Mouse (Mus musculus) heart, embryonic 10.5 days (tissue): ENCODE measurements around the gene Chchd10. TPM values are rescaled to one million over a fixed set of nuclear protein-coding genes. Genes with fewer than 3 reads are reported as not detected.

ENCODE experiments used
- DNase-seq: peaks from one replicate; pipeline ENCODE4 v3.0.0-alpha.2; 2017; ENCODE audit warnings: low spot score
- H3K27ac ChIP-seq: fragments of 300-500 bp; sonication (generic); 2 replicates; pipeline ENCODE4 v1.5.1; 2016; ENCODE audit warnings: mild to moderate bottlenecking
- H3K27me3 ChIP-seq: fragments of 300-500 bp; sonication (generic); 2 replicates; pipeline ENCODE4 v1.6.1; 2016; ENCODE audit warnings: mild to moderate bottlenecking; ENCODE audit not compliant: poor library complexity, insufficient read depth, severe bottlenecking
- H3K36me3 ChIP-seq: fragments of 300-500 bp; sonication (generic); 2 replicates; pipeline ENCODE4 v1.6.1; 2016; ENCODE audit warnings: mild to moderate bottlenecking, moderate library complexity
- H3K4me1 ChIP-seq: fragments of 300-500 bp; sonication (generic); 2 replicates; pipeline ENCODE4 v1.6.1; 2016; ENCODE audit warnings: mild to moderate bottlenecking
- H3K4me3 ChIP-seq: fragments of 300-500 bp; sonication (generic); 2 replicates; pipeline ENCODE4 v1.5.1; 2016; ENCODE audit warnings: mild to moderate bottlenecking, moderate library complexity
- H3K9me3 ChIP-seq: fragments of 300-500 bp; sonication (generic); 2 replicates; pipeline ENCODE4 v1.6.1; 2016; ENCODE audit warnings: mild to moderate bottlenecking, moderate library complexity
- WGBS: fragments of 180-500 bp; shearing (Covaris S2); methylation state at CpG from one replicate; pipeline ENCODE4 v1.1.7; 2016; 5-methylcytosine and 5-hydroxymethylcytosine counted together
- polyA plus RNA-seq: library from polyadenylated mRNA; unstranded; fragments of >200 nt; fragmentation: Nextera tagmentation; extraction: Ambion mirVana; gene quantifications from 2 replicates; pipeline ENCODE4 v1.2.1, GENCODE M21; 2016

Gene Chchd10
- polyA plus RNA-seq, 1 experiment from 2014 or later: 333 TPM

DNA sequence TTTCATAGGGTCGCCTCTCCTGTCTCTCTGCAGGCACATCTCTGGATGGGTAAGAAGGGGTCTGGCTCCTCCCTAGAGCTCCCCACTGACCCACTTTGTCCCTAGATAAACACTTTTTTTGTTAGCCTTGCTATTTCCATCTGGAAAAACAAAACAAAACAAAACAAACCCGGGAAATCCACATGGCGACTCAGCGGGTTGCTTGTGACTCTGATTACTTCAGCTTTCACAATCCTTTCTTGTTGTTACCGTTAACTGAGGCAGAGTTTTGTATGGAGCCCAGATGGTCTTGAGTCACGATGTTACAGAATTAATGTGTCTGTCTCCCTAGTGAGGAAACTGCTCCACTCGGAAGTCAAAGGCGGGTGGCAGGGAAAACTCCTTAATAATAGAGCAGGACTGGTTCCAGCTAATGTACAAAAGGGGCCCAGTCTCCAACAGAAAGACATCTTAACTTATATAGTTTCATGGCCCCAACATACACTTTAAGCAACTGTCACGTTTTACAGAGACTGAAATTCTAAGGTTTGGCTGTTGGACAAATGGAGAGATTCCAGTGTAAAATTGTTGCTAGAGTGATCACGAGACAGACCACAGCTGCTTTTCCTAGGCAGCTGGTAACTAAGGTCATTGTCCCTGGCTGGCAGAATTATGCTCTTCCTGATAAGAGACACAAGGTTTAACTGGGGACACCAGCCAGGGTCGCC lies 11.3 kb downstream of the Chchd10 start:
- Histone ChIP-seq H3K4me3 (no peak overlapping the region), H3K9me3 (no peaks in the 10 kb centered on the region), H3K27ac (no peak overlapping the region), H3K27me3 (peaks cover 4% of the 10 kb centered on the region), H3K4me1 (peaks cover 16% of the 10 kb centered on the region; the same call in 1 of the 2 replicates), H3K36me3 (no peaks in the 10 kb centered on the region)
- DNase-seq: no peak
- 34% methylated on average over 11 of the region's 11 CpGs for WGBS

DNA sequence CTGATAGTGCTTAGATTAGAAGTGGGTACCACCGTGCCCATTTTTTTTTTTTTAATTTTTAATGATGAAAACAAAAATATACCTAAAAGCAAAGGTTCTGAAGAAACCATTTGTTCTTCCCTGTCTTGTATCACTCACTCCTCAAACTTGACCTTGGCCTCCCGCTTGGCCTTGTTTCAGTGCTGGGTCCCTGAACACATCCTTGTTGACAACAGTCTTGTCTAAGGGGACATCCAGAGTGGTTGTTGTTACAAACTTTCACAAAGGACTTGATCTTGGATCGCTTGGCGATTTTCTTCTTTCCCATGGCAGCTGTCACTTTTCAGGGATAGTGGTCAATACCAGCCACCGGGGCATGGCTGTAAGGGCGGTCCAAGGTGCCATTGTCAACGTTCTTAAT lies 12.3 kb downstream of the Chchd10 start:
- Histone ChIP-seq H3K4me3 (no peak overlapping the region), H3K27ac (no peak overlapping the region), H3K27me3 (peaks cover 14% of the 10 kb centered on the region), H3K36me3 (no peaks in the 10 kb centered on the region), H3K9me3 (no peaks in the 10 kb centered on the region), H3K4me1 (0 out of 2 replicates have a peak, but pooled peaks cover 6% of the 10 kb centered on the region)
- DNase-seq: no peak
- 88% methylated on average over 7 of the region's 7 CpGs for WGBS

DNA sequence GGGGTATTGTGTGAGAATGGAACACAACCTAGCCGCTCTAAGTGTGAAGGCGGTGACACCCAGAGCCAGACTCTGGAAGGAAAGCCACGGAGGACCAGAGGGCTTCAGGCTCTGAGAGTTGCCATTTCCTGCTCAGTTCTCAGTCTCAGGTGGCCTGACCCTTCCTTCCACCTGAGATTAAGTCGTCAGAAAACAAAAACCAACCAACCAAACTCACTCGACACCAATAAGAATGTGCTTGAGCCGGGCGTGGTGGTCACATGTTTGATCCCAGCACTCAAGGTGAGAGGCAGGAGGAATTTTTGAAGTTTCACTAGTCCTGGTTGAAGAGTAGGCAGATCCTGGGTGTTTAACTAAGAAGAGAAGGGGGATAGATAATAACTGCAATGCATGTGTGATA lies 13.0 kb downstream of the Chchd10 start:
- Histone ChIP-seq H3K27ac (no peak overlapping the region), H3K4me3 (no peak overlapping the region), H3K4me1 (peaks cover 6% of the 10 kb centered on the region), H3K9me3 (no peaks in the 10 kb centered on the region), H3K27me3 (peaks cover 19% of the 10 kb centered on the region), H3K36me3 (no peaks in the 10 kb centered on the region)
- no peak for DNase-seq
- WGBS: 78% methylated on average over 7 of the region's 7 CpGs

DNA sequence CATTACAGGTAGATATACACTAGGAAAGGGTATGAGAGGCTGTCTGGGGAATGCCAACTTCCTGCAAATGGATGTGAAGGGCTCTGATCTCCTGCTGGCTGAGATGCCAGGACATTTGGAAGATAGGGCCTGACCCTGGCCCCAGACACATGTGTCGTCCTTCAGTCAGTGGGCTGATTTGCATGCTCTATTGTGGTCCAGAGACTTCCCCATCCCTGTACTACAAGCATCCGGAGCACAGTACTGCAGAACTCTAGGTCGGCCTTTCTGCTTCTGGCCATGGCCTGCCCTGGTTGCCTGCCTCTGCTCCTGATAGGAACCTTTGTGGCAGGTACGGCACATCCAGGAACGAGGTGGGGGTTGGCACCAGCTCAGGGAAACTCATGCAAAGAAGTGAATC lies 15.1 kb downstream of the Chchd10 start:
- no peak overlapping the region for H3K27ac ChIP-seq
- no peak for DNase-seq

DNA sequence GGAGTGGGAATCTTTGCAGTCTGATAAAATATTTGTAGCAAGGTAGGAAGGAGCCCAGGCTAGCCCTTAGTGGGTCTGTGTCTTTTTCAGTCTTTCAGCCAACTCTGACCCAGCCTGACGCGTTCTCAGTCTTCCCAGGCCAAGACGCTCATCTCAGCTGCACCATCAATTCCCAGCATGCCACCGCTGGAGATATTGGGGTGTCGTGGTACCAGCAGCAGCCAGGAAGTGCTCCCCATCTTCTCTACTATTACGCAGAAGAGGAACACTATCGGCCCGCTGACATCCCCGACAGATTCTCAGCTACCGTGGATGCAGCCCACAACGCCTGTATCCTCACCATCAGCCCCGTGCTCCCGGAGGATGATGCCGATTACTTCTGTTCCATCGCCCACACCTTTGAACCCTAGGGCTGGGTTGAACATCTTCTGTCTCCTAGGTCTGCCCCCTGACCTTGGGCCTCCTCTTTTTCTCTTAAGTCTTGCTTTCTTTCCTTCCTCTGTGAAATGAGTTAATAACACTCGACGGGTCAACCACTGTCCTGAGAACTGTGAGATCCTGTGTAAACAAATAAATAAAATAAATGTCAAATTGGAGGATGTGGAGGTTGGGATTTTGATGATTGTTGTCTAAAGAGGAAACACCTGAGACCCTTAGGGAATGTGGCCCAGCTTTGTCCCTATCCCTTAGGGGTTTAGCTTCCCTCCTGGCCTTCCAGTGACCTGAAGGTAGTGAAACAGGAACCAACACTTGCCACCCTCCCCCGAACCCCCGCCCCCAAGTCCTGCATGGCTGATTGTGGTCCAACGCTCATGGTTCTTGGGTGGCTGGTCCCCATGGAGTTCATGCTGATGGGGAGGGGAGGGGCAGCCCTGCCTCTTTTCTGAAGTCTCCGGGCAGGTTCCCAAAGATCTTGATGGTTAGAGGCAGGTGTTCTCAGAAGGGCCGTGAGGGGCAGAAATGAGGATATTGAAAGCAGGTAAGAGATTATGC lies 16.4 kb downstream of the Chchd10 start:
- Histone ChIP-seq H3K4me3 (no peak overlapping the region), H3K27ac (no peak overlapping the region), H3K36me3 (no peaks in the 10 kb centered on the region), H3K4me1 (peaks cover 14% of the 10 kb centered on the region), H3K27me3 (peaks cover 28% of the 10 kb centered on the region), H3K9me3 (no peaks in the 10 kb centered on the region)
- 76% methylated on average over 22 of the region's 22 CpGs for WGBS
- no peak for DNase-seq

More for the DNA sequence above, 15.1 kb downstream of the Chchd10 start:
- H3K4me1 ChIP-seq: peaks cover 11% of the 10 kb centered on the region
- no peak overlapping the region for H3K4me3 ChIP-seq
- WGBS: 76% methylated on average over 5 of the region's 5 CpGs
- no peaks in the 10 kb centered on the region for H3K36me3 ChIP-seq
- H3K9me3 ChIP-seq: no peaks in the 10 kb centered on the region
- peaks cover 25% of the 10 kb centered on the region for H3K27me3 ChIP-seq

DNA sequence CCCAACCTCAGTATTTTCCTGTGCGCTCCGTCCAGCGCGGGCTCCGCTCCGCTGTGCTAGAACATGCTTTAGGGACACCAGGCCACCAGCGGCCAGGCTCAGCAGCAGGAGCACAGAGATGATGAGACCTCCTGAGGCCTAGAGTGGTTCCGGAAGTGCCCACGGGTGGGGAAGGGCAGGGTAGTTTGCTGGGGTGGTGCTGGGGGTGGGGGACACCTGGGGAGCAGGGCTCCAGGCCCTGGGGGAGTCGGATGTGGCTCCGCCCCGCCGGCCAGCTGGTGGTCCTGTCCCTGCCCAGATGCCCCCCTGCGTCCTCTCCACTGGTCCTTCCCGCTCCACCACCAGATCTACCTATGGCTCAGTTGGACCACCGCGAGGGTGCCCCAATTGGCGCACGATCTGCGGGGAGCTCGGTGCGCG lies 17.9 kb downstream of the Chchd10 start:
- Histone ChIP-seq H3K27me3 (peaks cover 28% of the 10 kb centered on the region), H3K4me3 (peak overlapping the region; percentile 70)

DNA sequence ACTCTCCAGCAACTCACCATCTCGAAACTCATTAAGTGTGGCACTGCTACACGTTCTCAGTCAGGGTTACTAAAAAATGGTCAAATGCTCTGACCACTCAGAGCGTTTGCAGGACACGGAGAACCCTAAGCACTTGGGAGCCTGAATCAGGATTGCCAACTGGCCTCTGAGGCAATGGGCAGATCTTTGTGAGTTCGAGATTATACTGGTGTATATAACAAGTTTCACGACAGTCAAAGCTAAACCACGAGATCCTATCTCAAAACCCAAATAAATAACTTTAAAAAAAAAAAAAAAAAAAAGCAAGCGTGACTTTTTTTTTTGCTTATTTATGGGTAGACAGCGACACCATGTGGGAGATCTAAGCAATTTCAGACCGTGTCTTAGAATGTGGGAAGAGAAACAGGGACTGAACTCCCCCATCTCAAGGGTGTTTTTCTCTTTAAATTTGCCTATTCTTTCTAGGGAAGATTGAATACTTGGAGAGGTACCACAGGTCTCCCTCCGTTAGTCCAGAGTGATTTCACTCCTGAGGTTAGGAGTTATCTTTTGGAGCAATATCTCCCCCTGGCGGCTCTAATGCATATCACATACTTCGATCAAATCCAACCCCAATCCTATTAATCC lies 18.6 kb downstream of the Chchd10 start:
- Histone ChIP-seq H3K4me1 (peaks cover 18% of the 10 kb centered on the region), H3K27me3 (peaks cover 28% of the 10 kb centered on the region), H3K4me3 (peak overlapping the region; percentile 70), H3K27ac (peak overlapping the region; percentile 77; the same call in 1 of the 2 replicates), H3K9me3 (no peaks in the 10 kb centered on the region), H3K36me3 (no peaks in the 10 kb centered on the region)
- 3% methylated on average over 13 of the region's 13 CpGs for WGBS
- DNase-seq: no peak

More for the DNA sequence above, 17.9 kb downstream of the Chchd10 start:
- WGBS: 1% methylated on average over 23 of the region's 23 CpGs
- DNase-seq: no peak
- Histone ChIP-seq H3K9me3 (no peaks in the 10 kb centered on the region), H3K36me3 (no peaks in the 10 kb centered on the region), H3K27ac (peak overlapping the region; percentile 77), H3K4me1 (peaks cover 18% of the 10 kb centered on the region)

DNA sequence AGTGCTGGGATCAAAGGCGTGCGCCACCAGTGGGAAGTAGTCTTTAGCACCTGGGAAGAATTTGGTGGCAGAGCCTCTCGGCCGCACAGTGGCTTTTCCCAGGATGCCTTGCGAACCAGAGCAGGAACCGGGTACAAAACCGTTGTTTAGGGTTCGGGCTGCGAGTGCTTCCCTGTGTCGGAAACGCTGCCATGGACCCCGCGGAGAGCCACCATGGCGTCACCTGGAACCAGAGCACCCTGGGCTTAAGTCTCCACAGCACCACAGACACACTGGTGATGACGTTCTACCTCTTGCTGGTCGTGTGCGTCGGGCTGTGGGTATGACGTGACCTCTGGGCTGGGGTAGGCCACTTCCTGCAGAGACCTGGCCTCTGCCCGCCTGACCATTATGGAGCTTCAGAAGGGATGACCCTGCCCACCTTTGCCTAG lies 21.5 kb downstream of the Chchd10 start, which contains the start of gene Gm5134:
Gene Gm5134 (plus strand): TSS at position 134 of the 431 bp plus-strand sequence.
- 22% methylated on average over 20 of the region's 20 CpGs for WGBS
- Histone ChIP-seq H3K4me3 (peak within 1 kb of the TSS; percentile 45), H3K4me1 (peaks cover 18% of the 10 kb centered on the region), H3K9me3 (no peaks in the 10 kb centered on the region), H3K27ac (peak within 1 kb of the TSS; percentile 48; the same call in 1 of the 2 replicates), H3K27me3 (peaks cover 22% of the 10 kb centered on the region), H3K36me3 (no peaks in the 10 kb centered on the region)
- no peak for DNase-seq

DNA sequence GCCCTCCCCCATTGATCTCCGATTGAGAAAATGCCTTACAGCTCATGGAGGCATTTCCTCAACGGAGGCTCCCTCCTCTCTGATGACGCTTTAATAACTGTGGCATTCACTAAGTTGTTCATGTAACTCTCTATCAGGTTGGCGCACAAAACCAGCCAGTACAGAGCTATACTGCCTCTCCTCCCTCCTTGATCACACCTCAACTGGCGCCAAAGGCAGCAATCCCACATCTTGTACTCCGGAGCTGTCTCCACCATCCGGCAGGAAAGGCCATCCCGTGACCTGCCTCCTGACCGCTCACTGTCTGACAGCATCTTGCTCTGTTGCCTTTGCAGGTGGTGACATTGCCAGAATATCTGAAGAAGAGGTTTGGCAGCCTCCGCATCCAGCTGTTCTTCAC lies 40.9 kb downstream of the Chchd10 start:
- Histone ChIP-seq H3K27ac (no peak overlapping the region), H3K27me3 (no peaks in the 10 kb centered on the region), H3K9me3 (0 out of 2 replicates have a peak, but pooled peaks cover 2% of the 10 kb centered on the region), H3K4me3 (no peak overlapping the region), H3K36me3 (no peaks in the 10 kb centered on the region), H3K4me1 (no peaks in the 10 kb centered on the region)
- no peak for DNase-seq
- 84% methylated on average over 10 of the region's 10 CpGs for WGBS

DNA sequence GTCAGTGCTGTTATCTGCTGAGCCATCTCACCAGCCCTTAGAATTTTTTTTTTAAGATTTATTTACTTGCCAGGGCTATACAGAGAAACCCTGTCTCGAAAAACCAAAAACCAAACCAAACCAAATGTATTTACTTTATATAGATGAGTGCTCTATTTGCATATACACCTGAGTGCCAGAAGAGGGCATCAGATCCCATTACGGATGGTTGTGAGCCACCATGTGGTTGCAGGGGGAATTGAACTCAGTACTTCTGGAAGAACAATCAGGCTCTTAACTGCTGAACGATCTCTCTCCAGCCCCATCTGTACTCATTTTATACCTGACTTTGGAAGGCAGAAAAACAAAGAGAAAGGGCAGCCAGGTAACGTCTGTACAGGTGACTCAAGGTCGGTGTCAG lies 42.3 kb downstream of the Chchd10 start:
- no peak overlapping the region for H3K27ac ChIP-seq
- H3K36me3 ChIP-seq: no peaks in the 10 kb centered on the region
- H3K4me1 ChIP-seq: no peaks in the 10 kb centered on the region
- no peak overlapping the region for H3K4me3 ChIP-seq
- DNase-seq: no peak
- no peaks in the 10 kb centered on the region for H3K27me3 ChIP-seq
- WGBS: 71% methylated on average over 5 of the region's 5 CpGs
- 0 out of 2 replicates have a peak, but pooled peaks cover 2% of the 10 kb centered on the region for H3K9me3 ChIP-seq

DNA sequence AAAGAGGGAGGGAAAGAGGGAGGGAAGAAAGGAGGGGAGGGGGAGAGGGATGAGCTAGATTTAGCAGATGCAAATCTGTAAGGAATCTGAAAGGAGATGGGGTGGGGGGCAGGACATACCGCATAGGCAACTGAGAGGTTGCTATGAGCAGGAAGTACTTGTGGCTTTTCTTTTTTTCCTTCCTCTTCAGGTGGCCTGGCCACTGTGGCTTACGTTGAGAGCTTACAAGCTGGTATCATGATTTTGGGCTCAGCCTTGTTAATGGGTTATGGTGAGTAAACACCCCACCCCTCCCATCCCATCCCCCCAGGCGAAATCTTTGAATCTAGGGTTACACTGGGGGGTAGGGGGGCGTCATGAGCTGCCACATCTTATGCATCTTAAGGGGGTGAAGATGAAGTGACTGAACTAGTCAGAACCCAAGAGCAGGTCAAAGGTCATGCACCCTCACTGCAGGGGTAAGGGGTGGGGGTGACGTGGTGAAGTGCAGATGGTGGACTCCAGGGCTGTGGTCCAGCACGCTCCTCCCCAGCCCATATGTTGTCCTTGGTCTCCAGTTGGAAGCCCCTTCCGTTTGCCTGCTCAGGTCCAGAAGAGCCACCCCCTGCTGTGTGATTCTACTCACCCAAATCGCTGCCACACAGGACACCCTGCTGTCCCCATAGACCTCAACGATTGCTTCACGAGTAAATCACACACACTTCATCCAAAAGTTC lies 45.3 kb downstream of the Chchd10 start:
- no peaks in the 10 kb centered on the region for H3K9me3 ChIP-seq
- no peak overlapping the region for H3K27ac ChIP-seq
- H3K4me1 ChIP-seq: no peaks in the 10 kb centered on the region
- no peak overlapping the region for H3K4me3 ChIP-seq
- no peaks in the 10 kb centered on the region for H3K36me3 ChIP-seq
- WGBS: 38% methylated on average over 10 of the region's 10 CpGs
- DNase-seq: no peak
- H3K27me3 ChIP-seq: no peaks in the 10 kb centered on the region

DNA sequence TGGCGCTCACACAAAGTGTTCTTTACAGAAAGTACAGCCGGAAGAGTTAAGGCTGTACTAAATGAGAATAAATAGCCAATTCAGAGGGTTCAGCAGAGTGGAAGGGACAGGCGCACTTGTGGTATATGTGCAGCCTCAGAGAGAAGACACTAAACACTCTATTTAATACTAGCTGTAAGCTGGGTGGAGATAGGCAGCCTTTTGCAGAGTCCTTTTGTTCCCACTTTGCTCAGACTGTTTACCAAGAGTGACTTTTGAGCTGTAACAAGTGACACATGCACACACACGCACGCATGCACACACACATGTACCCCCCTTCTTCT lies 45.9 kb downstream of the Chchd10 start:
- no peak for DNase-seq
- no peaks in the 10 kb centered on the region for H3K27me3 ChIP-seq
- H3K9me3 ChIP-seq: no peaks in the 10 kb centered on the region
- H3K4me3 ChIP-seq: no peak overlapping the region
- no peaks in the 10 kb centered on the region for H3K36me3 ChIP-seq
- no peak overlapping the region for H3K27ac ChIP-seq
- WGBS: 86% methylated on average over 5 of the region's 5 CpGs
- no peaks in the 10 kb centered on the region for H3K4me1 ChIP-seq
